Mouse (Mus musculus): Measurements from ENCODE around the gene Mybph. TPM values are rescaled to one million over a fixed set of nuclear protein-coding genes. Genes with fewer than 3 reads are reported as not detected.

Mybph gene
- polyA plus RNA-seq, 1 experiment from 2014 or later, result 1.7 TPM

Other genes with a start within 250 kb of the Mybph start
- 2.2 and 3.3 TPM in 2 replicates for gene Fmod, start 156.2 kb upstream of the Mybph start, polyA plus RNA-seq (2015; fragmentation: Nextera tagmentation; extraction: Ambion mirVana)
- gene Btg2, start 114.3 kb upstream of the Mybph start, polyA plus RNA-seq (2015; fragmentation: Nextera tagmentation; extraction: Ambion mirVana), result 107 and 109 TPM in 2 replicates
- 0.19 and 0.20 TPM in 2 replicates for gene Chit1, start 82.2 kb upstream of the Mybph start, polyA plus RNA-seq (2015; fragmentation: Nextera tagmentation; extraction: Ambion mirVana)
- 16.1 and 19.9 TPM in 2 replicates for gene Chil1, start 11.3 kb upstream of the Mybph start, polyA plus RNA-seq (2015; fragmentation: Nextera tagmentation; extraction: Ambion mirVana)
- 2.3 and 3.6 TPM in 2 replicates for gene Adora1, start 42.0 kb downstream of the Mybph start, polyA plus RNA-seq (2015; fragmentation: Nextera tagmentation; extraction: Ambion mirVana)
- 2.4 and 4.4 TPM in 2 replicates for gene Myog, start 96.5 kb downstream of the Mybph start, polyA plus RNA-seq (2015; fragmentation: Nextera tagmentation; extraction: Ambion mirVana)
- 1.7 and 2.0 TPM in 2 replicates for gene Ppfia4, start 139.5 kb downstream of the Mybph start, polyA plus RNA-seq (2015; fragmentation: Nextera tagmentation; extraction: Ambion mirVana)
- gene Tmem183a, start 168.5 kb downstream of the Mybph start, polyA plus RNA-seq (2015; fragmentation: Nextera tagmentation; extraction: Ambion mirVana), result 48.7 and 51.6 TPM in 2 replicates
- not detected in 2 replicates for gene 4933406M09Rik, start 192.5 kb downstream of the Mybph start, polyA plus RNA-seq (2015; fragmentation: Nextera tagmentation; extraction: Ambion mirVana)
- gene Cyb5r1, start 212.1 kb downstream of the Mybph start, polyA plus RNA-seq (2015; fragmentation: Nextera tagmentation; extraction: Ambion mirVana), result 18.3 and 19.2 TPM in 2 replicates
- gene Adipor1, start 221.9 kb downstream of the Mybph start, polyA plus RNA-seq (2015; fragmentation: Nextera tagmentation; extraction: Ambion mirVana), result 163 and 174 TPM in 2 replicates

Measured in liver, embryonic 16.5 days (tissue).